Comparison of ENCODE assay signal across 8 mouse cellular contexts in genomic region chr12:32637400-32638100, GRCm38 (mm10).
DNase-seq lines count a peak whose midpoint lies in the region; ATAC-seq lines count a peak whose summit lies in the region.

No protein-coding gene starts in this region.

- H3K27me3 ChIP-seq in forebrain, embryonic 11.5 days (ENCODE audit: control insufficient read depth, insufficient read depth, low read length): peaks cover 3% of the 10 kb centered on the region
- H3K27me3 ChIP-seq in forebrain, embryonic 10.5 days (ENCODE audit: poor library complexity, severe bottlenecking): peaks cover 36% of the 10 kb centered on the region
- H3K27me3 ChIP-seq in neural tube, embryonic 12.5 days (replicated peaks): no peaks in the 10 kb centered on the region

- no peak overlapping the region for H3K4me3 ChIP-seq in forebrain, embryonic 11.5 days (ENCODE audit: low read depth, low read length)
- H3K4me3 ChIP-seq in forebrain, embryonic 10.5 days: no peak overlapping the region
- H3K4me3 ChIP-seq in neural tube, embryonic 12.5 days: no peak overlapping the region

- peak; percentile 65; the same call in 1 of the 2 replicates for ATAC-seq in forebrain, embryonic 11.5 days (replicated peaks; ENCODE audit: low FRiP score)
- ATAC-seq in neural tube, embryonic 12.5 days (ENCODE audit: low FRiP score, low read depth): peak; percentile 60; the same call in 1 of the 2 replicates
- ATAC-seq in erythroid progenitor cell, adult 5-6 weeks (replicated peaks; ENCODE audit: low FRiP score, poor library complexity, severe bottlenecking): no peak

- DNase-seq in forebrain, embryonic 11.5 days (ENCODE audit: low spot score): no peak
- DNase-seq in forebrain, embryonic 10.5 days (ENCODE audit: extremely low spot score, low spot score): no peak
- DNase-seq in testis, postnatal 14 days (ENCODE audit: low spot score): peak; percentile 7
- DNase-seq in testis, postnatal 10 days (ENCODE audit: low spot score): no peak
- peak; percentile 36 for DNase-seq in fibroblast of lung, adult 2 months (ENCODE audit: low read depth)
- peak; percentile 15 to 48 for DNase-seq in kidney, postnatal 36 days

- WGBS in forebrain, embryonic 11.5 days: 7% methylated on average over 8 of the region's 8 CpGs
- WGBS in forebrain, embryonic 10.5 days: 4% methylated on average over 8 of the region's 8 CpGs
- WGBS in neural tube, embryonic 12.5 days: 5% methylated on average over 8 of the region's 8 CpGs

- no peaks in the 10 kb centered on the region for H3K36me3 ChIP-seq in forebrain, embryonic 11.5 days (ENCODE audit: control insufficient read depth, insufficient read depth, low read length)
- H3K36me3 ChIP-seq in forebrain, embryonic 10.5 days (replicated peaks): no peaks in the 10 kb centered on the region
- H3K36me3 ChIP-seq in neural tube, embryonic 12.5 days: no peaks in the 10 kb centered on the region

- no peaks in the 10 kb centered on the region for H3K9me3 ChIP-seq in forebrain, embryonic 11.5 days (ENCODE audit: control insufficient read depth, low read length)
- H3K9me3 ChIP-seq in forebrain, embryonic 10.5 days: no peaks in the 10 kb centered on the region
- H3K9me3 ChIP-seq in neural tube, embryonic 12.5 days: no peaks in the 10 kb centered on the region

- no peaks in the 10 kb centered on the region; the same call in 1 of the 2 replicates for H3K4me1 ChIP-seq in forebrain, embryonic 11.5 days (replicated peaks; ENCODE audit: control insufficient read depth, insufficient read depth, low read length)
- H3K4me1 ChIP-seq in forebrain, embryonic 10.5 days: peaks cover 7% of the 10 kb centered on the region
- H3K4me1 ChIP-seq in neural tube, embryonic 12.5 days: no peaks in the 10 kb centered on the region

- no peak overlapping the region for H3K4me2 ChIP-seq in forebrain, embryonic 11.5 days (ENCODE audit: low read depth, low read length, severe bottlenecking)
- H3K4me2 ChIP-seq in neural tube, embryonic 12.5 days (replicated peaks): no peak overlapping the region

- H3K9ac ChIP-seq in forebrain, embryonic 11.5 days (ENCODE audit: low read length): no peak overlapping the region
- no peak overlapping the region for H3K9ac ChIP-seq in neural tube, embryonic 12.5 days

- no peak overlapping the region for H3K27ac ChIP-seq in forebrain, embryonic 11.5 days (ENCODE audit: low read depth, low read length)
- H3K27ac ChIP-seq in forebrain, embryonic 10.5 days: no peak overlapping the region
- no peak overlapping the region for H3K27ac ChIP-seq in neural tube, embryonic 12.5 days

Comparison
In these comparisons a context has a peak if more than half of its experiments do, and no peak if none do; other contexts are left out.
1. DNase-seq: peak in testis, postnatal 14 days (single experiment), fibroblast of lung, adult 2 months (single experiment) and kidney, postnatal 36 days (2 of 2); none in forebrain, embryonic 11.5 days (single experiment), forebrain, embryonic 10.5 days (single experiment) and testis, postnatal 10 days (single experiment).